Mouse (Mus musculus) spleen, adult 2 months (tissue): ENCODE measurements around the gene Inpp1.

Experiments
- CTCF ChIP-seq: fragments of 200-500 bp; IDR thresholded peaks from 2 replicates; pipeline ENCODE4 v1.5.1; 2011; ENCODE audit warnings: mild to moderate bottlenecking, inconsistent platforms; ENCODE audit not compliant: insufficient read depth, insufficient read length, insufficient replicate concordance; ENCODE audit errors: extremely low read depth
- POLR2A ChIP-seq: fragments of 200-500 bp; IDR thresholded peaks from 2 replicates; pipeline ENCODE4 v1.6.1; 2011; ENCODE audit warnings: low read depth, low read length, inconsistent platforms

- TF ChIP-seq CTCF (no peak), POLR2A (no peak)
Observed at GRCm38 (mm10) chr1:52802406-52802975, 15.0 kb downstream of the Inpp1 start.
